Mouse (Mus musculus) ovary, adult 2 months (tissue): ENCODE results near the gene Fam20b. TPM values are rescaled to one million over a fixed set of nuclear protein-coding genes. Genes with fewer than 3 reads are reported as not detected.

Experiments
- polyA plus RNA-seq: library from polyadenylated mRNA; depleted of rRNA; stranded (reverse); fragments of >200 nt; gene quantifications from 2 replicates; pipeline ENCODE4 v1.2.3, GENCODE M21; 2012; rRNA removed

Gene Fam20b
- polyA plus RNA-seq: 24.5 and 25.6 TPM in 2 replicates

DNA sequence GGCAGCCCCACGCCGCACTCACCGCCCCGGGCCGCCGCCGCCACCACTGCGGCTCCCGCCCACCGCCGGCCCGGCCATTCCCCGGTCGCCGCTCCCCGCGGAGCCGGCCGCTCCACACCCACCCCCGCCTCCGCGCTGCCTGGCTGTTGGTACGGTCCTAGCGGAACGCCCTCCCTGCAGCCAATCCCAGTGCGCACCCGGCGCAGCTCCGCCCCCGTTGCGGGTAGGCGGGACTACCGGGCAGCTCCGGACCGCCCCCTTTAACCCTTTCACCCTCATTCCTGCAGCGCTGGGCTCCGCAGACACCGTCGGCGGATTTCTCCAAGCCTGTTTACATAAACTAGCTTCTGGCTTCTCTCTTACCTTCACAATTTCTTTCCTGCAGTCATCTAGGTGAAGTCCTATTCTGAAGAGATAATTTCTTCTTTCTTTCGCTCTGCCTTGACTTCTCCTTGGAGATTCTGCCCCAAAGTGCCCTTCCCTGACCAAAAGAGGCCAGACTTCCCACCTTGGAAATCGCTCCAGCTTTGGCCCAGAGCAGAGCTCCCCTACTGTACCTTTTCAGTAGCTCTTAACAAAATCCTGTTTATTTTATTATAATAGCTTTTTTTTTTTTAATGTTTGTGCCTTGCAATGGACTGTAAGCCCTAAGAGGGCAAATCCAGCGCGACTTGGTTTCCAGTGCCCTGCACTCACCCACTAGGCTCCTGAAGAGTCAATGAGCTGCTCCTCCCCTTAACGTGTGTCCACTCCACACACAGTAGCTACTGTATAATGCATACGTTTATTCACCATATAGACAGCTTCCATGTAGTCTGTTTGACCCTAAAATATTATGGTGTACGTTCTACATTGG, at the start of gene Fam20b:
Gene Fam20b (minus strand): TSS at position 137 of the 856 bp plus-strand sequence.

DNA sequence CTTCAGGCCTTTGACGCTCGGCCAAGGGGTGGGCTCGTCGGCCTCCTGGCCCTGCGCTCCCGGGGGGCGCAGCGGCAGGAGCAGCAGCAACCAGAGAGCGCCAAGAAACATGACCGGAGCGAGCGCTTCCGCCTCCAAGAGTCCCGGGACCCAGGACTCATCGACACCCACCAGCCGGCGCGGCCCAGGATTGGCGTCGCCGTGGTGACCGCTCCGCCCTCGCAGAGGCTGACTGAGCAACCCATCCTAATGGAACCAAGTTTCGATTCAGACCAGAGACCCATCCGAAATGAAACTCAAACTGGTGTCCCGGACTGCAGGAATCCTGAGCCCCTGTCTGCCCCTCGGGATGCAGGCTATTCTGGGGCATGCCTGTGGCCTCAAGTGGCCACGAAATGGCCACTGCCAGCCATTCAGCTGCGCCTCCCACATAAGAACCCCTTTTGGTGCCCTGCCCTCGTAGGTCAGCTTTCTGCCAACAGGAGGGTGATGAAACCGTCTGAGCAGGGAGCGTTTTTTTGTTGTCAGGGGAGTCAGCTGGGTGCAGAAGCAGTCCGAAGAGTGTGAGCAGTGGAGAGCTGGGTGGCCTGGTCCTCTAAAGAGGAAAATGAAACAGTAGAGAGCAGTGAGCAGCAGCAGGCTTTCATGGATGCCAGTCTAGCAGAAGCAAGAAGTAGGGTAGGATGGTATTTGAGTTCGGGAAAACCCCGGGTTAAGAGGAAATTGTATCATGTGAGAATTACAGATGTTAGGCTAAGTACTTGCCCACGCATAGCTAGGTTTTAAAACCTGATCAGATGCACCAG, 44.5 kb downstream of the Fam20b start, which contains the start of gene Tor3a:
Gene Tor3a (minus strand): TSS at position 162 of the 806 bp plus-strand sequence.

Other genes starting within 250 kb of the Fam20b start
- gene Soat1, start 244.8 kb downstream of the Fam20b start, polyA plus RNA-seq: 210 and 314 TPM in 2 replicates
- gene Gm10031, start 195.1 kb downstream of the Fam20b start, polyA plus RNA-seq: 23.8 and 27.4 TPM in 2 replicates
- 12.4 and 18.3 TPM in 2 replicates for gene Abl2, start 160.3 kb downstream of the Fam20b start, polyA plus RNA-seq
- gene Tor3a, start 44.7 kb downstream of the Fam20b start, polyA plus RNA-seq: 37.5 and 38.7 TPM in 2 replicates
- gene Angptl1, start 119.5 kb upstream of the Fam20b start, polyA plus RNA-seq: 5.6 and 8.7 TPM in 2 replicates
- 8.1 and 11.7 TPM in 2 replicates for gene Ralgps2, start 220.5 kb upstream of the Fam20b start, polyA plus RNA-seq